Mouse (Mus musculus) lung, postnatal 10 days (tissue): ENCODE results near the gene Grik2.
"Not testable (repeated sequence)": the region's sequence is repeated elsewhere in the genome, so short reads cannot be mapped to it uniquely, and the experiment has no call there.

Experiments
- DNase-seq: peaks from one replicate; pipeline ENCODE4 v3.0.0; 2021

Grik2 gene

DNA sequence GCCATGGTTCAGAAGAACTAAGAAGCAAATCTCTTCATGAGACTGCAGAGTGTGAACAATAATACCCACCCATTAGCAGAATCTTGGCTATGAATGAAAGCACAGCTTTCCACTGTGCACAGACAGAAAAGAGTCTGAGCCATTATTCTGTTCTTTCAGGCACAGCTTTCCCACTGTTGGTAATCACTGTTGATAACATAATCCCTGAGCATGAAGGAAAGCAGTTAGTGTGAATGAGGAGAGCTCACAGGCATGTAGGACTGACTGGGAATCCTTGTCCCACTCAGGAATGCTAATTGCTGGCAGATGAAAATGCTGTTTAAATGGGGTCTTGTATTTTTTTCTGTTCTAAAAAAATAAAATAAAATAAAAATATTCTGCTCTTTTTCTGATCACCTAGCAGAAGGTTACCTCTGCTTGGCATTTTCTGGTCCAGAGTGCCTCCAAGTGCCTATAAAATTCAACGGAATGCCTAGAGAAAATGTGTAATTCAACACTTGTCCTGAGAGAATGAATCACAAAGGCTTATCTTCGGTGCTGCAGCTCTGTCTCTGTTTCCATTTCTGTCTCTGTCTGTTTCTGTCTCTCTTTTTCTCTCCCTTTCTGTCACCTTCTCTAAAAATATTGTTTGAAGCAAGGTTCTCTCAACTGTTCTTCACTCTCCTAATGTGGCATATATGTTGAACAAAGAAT lies 532.2 kb downstream of the Grik2 start:
- DNase-seq, result no peak

DNA sequence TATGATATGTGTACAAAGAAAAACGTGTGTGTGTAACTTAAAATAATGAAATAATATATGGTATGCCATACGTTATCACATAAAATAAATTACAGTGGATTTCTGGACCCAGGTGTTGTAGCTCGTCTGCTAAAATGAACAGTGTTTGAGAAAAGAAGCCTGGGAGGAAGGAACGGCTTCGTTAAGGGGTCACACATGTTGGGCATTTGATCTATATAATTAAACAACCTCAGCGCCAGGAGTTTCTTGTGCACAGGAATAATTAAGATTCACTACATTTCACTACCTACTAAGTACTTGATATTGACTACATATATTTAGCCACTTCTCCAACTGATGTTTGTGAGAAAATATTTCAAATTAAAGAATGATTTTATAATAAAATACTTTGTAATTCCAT lies 551.2 kb downstream of the Grik2 start:
- DNase-seq, result not testable (repeated sequence)

DNA sequence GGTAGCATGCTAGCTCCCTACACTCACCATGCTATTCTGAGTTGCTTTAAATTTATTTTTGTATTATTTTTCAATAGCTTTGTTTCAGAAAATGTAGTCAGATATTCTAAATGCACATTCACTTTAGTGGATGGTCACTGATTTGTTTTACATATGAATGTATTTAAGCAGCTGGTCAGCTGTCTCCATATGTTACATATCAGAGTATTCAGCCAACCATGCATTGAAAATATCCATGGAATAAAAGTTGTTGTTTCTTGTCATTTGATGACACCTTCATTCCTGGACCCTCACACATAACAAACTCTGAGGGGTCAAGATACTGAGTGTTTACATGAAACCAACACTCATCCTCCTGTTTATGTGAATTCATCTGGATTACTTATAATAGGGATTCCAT lies 551.7 kb downstream of the Grik2 start:
- DNase-seq, result not testable (repeated sequence)

DNA sequence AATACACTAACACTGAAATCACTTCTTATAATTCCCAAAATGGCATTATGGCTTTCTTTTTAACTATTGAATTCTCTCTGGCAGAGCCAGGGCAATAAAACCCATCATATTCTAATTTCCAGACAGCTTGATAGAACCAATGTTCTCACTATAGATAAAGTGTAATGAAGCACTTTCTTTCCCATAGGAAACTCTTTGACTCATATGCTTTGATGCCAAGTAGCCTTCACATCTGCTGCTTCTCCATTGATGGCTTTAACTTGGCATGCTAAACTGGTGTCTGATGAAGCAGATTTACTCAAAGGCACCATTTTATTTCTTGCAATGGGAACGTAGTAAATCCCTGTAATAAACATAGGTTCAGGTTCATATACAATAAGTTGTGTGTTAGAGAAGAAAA lies 568.5 kb downstream of the Grik2 start:
- no peak for DNase-seq

DNA sequence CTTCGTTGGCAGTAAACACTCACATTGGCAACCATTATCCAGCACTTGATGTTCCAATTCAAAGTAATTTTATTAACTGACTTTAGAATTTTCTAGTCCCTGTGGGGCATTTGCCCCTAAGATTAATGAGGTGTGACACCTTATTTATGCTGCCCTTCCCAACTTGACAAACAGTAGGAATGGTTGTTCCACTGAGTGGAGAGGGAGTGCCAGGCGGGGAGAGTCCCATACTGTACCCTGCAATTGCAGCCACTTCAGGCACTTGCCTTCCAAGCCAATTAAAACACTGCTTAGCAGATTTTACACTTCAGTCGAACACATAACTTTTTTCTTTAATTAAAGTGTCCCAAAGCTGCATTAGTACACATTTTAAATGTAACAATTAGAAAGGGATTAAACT lies 568.9 kb downstream of the Grik2 start:
- no peak for DNase-seq

DNA sequence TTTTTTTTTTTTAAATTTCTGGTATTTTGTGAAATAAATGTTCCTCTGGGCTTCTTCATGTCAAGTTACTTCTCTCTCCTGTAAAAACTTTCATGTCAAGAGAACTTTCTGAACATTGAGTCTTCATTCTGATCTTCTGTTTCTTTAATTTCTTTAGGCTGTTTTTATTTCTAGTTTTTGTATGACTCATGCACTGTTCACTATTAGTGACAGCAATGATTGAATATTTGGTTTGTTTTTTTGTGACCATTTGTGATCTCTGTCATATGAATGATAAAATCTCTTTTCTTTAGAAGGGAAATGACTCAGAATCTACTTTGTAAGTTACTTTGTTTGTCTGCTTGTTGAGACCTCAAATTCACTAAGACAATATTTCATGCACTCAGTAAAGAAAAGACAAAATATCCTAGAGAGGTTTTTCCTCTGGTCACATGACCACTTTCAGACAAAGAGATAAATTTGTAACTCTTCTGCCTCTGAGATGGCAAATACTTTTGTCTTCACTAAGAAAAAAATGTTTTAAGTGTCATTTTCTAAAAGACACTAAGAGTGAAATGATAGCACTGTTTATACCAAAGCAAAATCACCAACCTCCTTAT lies 596.7 kb downstream of the Grik2 start:
- no peak for DNase-seq

DNA sequence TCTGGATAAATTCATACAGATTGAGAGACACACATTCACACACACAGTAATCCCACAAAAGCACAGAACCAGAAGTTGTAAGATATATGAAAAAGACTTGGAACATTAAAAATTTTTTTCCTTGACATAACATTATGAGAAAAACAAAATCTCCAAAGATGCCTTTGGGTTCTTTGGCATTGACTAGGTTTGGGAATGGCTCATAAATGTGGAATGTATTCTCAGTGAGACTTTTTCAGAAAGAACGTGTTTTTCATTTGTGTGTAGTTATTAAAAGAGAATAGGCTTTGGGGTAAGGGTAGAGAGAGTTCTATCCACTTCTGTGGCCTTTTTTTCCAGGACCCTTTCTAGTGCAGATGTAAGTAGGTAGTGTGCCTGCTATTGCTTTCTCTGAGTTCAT lies 597.3 kb downstream of the Grik2 start:
- no peak for DNase-seq

DNA sequence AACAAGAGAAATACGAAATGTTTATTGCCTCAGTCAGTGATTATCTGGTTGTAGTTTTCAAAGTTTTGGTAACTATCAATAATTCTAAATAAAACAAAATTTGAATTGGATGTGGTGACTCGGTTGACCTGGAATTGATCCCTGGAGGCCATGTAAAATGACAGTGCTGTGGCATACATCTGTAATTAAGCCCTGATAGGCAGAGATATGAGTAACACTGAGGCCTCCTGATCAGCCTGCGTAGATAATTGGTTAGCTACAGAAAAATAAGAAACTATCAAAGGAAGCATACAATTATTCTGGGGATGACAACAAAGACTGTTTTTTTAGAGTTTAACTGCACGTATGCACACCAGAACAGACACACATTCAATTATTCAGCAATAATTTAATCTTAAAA lies 634.4 kb downstream of the Grik2 start:
- no peak for DNase-seq

DNA sequence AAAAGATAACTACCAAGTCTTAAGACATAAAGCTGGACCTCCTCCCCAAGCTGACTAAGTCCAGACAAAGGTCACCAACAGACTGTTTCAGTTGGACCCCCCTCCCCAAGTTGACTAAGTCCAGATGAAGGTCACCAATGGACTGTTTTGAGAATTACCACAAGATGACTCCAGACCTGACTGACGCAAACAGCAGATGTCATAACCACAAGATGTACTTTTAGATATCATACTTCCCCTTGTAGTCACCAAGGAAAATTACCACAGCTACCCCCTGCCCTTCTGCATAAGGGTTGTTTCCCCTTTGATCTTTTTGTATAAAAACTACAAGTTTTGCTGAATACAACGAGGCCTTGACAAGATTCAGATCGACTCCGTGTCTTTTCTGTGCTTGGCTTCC lies 637.1 kb downstream of the Grik2 start:
- not testable (repeated sequence) for DNase-seq

DNA sequence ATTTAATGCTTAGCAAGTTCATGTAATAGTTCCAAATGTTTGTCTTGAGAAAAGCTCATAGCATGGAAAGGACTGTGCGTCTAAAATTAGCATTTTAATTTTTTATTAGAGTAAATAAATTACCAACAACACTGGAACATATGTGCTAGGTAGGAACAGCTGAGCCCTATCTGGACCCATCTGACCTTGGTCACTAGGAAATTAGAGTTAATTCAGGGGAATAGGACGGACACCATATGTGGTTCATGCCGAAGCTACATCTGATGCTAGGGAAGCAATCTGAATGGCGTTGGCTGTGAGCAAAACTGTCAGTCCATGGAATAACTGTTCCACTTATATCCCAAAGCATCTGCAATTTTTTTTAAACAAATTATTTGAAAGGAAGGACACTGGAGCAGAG lies 638.9 kb downstream of the Grik2 start:
- no peak for DNase-seq

DNA sequence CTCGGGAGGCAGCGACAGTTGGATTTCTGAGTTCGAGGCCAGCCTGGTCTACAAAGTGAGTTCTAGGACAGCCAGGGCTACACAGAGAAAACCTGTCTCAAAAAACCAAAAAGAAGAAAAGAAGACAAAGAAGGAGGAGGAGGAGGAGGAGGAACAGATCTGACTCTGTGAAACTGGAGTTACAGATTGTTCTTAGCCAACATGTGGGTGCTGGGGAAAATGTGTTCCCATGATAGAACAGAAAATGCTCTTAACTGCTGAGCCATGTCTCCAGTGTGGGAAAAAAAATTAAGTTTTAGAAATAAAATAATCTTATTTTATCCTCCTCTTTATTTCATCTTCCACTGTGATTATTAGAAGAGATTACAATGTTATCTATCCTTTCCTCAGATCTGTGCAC lies 645.9 kb downstream of the Grik2 start:
- no peak for DNase-seq

DNA sequence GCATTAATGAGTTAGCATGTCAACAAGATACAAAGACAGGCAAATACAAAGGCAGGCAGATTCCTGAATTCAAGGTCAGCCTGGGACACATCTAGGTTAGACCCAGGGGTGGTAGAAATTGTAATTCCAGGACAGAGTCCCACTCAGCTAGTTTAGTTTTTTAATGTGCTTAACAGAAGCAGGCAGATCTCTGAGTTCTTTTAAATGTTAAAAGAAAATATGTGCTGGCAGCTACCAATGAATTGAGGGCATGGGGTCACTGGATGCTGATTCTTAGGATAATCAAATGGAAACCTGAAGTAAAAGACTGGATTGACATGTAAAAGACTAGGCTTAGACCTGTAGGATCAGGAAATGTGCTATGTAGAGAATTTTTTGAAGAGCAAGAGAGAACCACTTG lies 651.8 kb downstream of the Grik2 start:
- no peak for DNase-seq

DNA sequence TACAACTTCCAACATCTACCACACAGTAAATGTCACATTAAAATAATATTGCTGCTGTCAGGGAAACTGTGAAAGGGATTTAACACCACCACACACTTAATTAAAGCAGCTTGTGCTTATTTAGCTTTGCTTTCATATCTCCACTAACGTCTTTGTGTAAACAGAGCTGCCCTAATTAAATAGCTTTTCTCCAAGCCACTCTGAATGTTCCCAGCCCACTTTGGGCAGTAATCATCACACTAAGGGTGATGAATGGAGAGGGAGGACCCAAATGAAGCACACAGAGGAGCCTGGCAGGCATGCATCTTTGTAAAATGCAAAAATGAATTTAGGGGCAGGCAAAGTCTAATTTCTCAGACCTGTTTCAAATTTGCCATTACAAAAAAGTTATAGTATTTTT lies 657.3 kb downstream of the Grik2 start:
- DNase-seq, result no peak

DNA sequence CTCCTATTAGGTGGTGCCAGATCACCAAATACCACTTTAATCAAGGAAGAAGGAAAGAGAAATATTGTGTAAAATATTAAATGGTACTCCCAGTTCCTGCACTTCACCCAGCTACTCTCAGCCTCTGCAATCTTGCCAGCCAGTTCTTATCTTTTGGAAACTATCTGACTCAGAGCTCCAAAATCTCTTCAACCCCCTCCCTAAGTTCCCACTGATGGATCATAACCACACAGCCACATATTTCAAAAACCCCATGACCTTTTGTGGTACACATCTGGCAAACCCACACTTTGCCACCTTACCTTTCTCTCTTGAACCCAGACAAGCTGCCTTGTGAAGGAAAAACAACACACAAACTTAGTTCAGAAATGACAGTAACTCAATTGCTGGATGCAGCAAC lies 738.2 kb downstream of the Grik2 start:
- no peak for DNase-seq

DNA sequence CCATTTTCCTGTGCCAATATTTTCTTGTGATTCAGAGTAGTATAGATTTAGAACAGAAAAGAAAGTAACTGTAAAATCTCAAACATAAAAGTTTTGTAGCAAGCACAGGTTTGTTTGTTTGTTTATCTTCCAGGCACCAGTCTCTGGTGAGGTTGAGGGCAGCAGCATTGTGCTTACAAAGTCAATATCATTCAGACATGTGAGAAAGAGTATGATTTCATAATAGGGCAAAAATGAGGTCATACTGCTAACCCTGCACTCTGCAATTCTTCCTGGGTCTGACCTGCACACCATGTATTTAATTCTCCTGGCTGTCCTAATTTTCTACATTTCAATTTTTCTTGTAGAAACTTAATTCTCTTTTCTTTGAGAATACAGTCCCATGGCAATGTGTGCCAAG lies 739.2 kb downstream of the Grik2 start:
- no peak for DNase-seq
